Mouse (Mus musculus) liver, embryonic 18 days (tissue): ENCODE results near the gene Smcp. TPM values are rescaled to one million over a fixed set of nuclear protein-coding genes. Genes with fewer than 3 reads are reported as not detected.

Experiments
- polyA plus RNA-seq: library from polyadenylated mRNA; depleted of rRNA; stranded (reverse); fragments of >200 nt; gene quantifications from 2 replicates; pipeline ENCODE4 v1.2.3, GENCODE M21; 2012; rRNA removed

The Smcp gene
- polyA plus RNA-seq = 1.7 and 3.4 TPM in 2 replicates

GRCm38 (mm10) chr3:92588858-92589257, at the start of gene Smcp:
Smcp (minus strand) TSS chr3:92588997.

GRCm38 (mm10) chr3:92621560-92621959, 32.8 kb upstream of the Smcp start, which contains the start of gene Lce6a:
Lce6a (minus strand) TSS chr3:92621660.

GRCm38 (mm10) chr3:92607392-92607791, 18.6 kb upstream of the Smcp start, which contains the start of gene 2210017I01Rik:
2210017I01Rik (minus strand) TSS chr3:92607492.

GRCm38 (mm10) chr3:92573449-92574041, 15.3 kb downstream of the Smcp start, which contains the start of gene Ivl:
Ivl (minus strand) TSS chr3:92573735.

GRCm38 (mm10) chr3:92534411-92534810, 54.4 kb downstream of the Smcp start, which contains the start of gene 2310046K23Rik:
2310046K23Rik (minus strand) TSS chr3:92534511.

Other genes with a start within 250 kb of the Smcp start
- not detected in 2 replicates for gene Sprr2d, start 249.9 kb downstream of the Smcp start, polyA plus RNA-seq
- gene Sprr2e, start 236.9 kb downstream of the Smcp start, polyA plus RNA-seq = not detected in 2 replicates
- gene Sprr2f, start 223.8 kb downstream of the Smcp start, polyA plus RNA-seq = not detected in 2 replicates
- gene Sprr2h, start 203.3 kb downstream of the Smcp start, polyA plus RNA-seq = not detected in 2 replicates
- not detected in 2 replicates for gene Sprr2i, start 181.0 kb downstream of the Smcp start, polyA plus RNA-seq
- not detected in 2 replicates for gene Sprr2j-ps, start 170.9 kb downstream of the Smcp start, polyA plus RNA-seq
- gene Gm9774, start 159.6 kb downstream of the Smcp start, polyA plus RNA-seq = 1.9 and 3.1 TPM in 2 replicates
- gene Sprr2k, start 156.4 kb downstream of the Smcp start, polyA plus RNA-seq = not detected in 2 replicates
- not detected in 2 replicates for gene Sprr1b, start 150.2 kb downstream of the Smcp start, polyA plus RNA-seq
- gene Sprr3, start 130.3 kb downstream of the Smcp start, polyA plus RNA-seq = not detected in 2 replicates
- 0.13 and 0.34 TPM in 2 replicates for gene Sprr1a, start 103.1 kb downstream of the Smcp start, polyA plus RNA-seq
- not detected in 2 replicates for gene Sprr4, start 88.5 kb downstream of the Smcp start, polyA plus RNA-seq
- gene 2310046K23Rik, start 54.5 kb downstream of the Smcp start, polyA plus RNA-seq = not detected in 2 replicates
- 0.06 TPM in 2 replicates for gene Ivl, start 15.3 kb downstream of the Smcp start, polyA plus RNA-seq
- gene 2210017I01Rik, start 18.5 kb upstream of the Smcp start, polyA plus RNA-seq = not detected in 2 replicates
- gene Lce6a, start 32.7 kb upstream of the Smcp start, polyA plus RNA-seq = 0.17 and 0.32 TPM in 2 replicates
- gene Lce1a1, start 59.3 kb upstream of the Smcp start, polyA plus RNA-seq = not detected in 2 replicates
- not detected in 2 replicates for gene Lce1b, start 67.9 kb upstream of the Smcp start, polyA plus RNA-seq
- not detected in 2 replicates for gene Lce1a2, start 81.3 kb upstream of the Smcp start, polyA plus RNA-seq
- gene Lce1c, start 90.2 kb upstream of the Smcp start, polyA plus RNA-seq = not detected in 2 replicates
- gene Lce1d, start 98.2 kb upstream of the Smcp start, polyA plus RNA-seq = not detected in 2 replicates
- gene Lce1e, start 120.1 kb upstream of the Smcp start, polyA plus RNA-seq = not detected in 2 replicates
- not detected in 2 replicates for gene Lce1f, start 131.4 kb upstream of the Smcp start, polyA plus RNA-seq
- gene Gm38119, start 150.1 kb upstream of the Smcp start, polyA plus RNA-seq = not detected in 2 replicates
- not detected in 2 replicates for gene Lce1g, start 163.3 kb upstream of the Smcp start, polyA plus RNA-seq
- gene Lce1h, start 176.1 kb upstream of the Smcp start, polyA plus RNA-seq = not detected in 2 replicates
- gene Lce1i, start 189.9 kb upstream of the Smcp start, polyA plus RNA-seq = not detected in 2 replicates
- gene Lce1j, start 201.5 kb upstream of the Smcp start, polyA plus RNA-seq = not detected in 2 replicates
- not detected in 2 replicates for gene Lce1k, start 218.9 kb upstream of the Smcp start, polyA plus RNA-seq
- gene Kprp, start 238.2 kb upstream of the Smcp start, polyA plus RNA-seq = not detected in 2 replicates